Mouse (Mus musculus) thymus, adult 2 months (tissue): ENCODE measurements around the gene Ttc37.

Source experiments
- CTCF ChIP-seq: fragments of 200-500 bp; IDR thresholded peaks from 2 replicates; pipeline ENCODE4 v1.5.1; 2012; ENCODE audit warnings: mild to moderate bottlenecking, control low read depth, low read length, moderate library complexity, borderline replicate concordance; ENCODE audit not compliant: control insufficient read depth, poor library complexity, insufficient read depth; ENCODE audit errors: extremely low read depth
- POLR2A ChIP-seq: fragments of 200-500 bp; IDR thresholded peaks from 2 replicates; pipeline ENCODE4 v1.6.1; 2012; ENCODE audit warnings: mild to moderate bottlenecking, low read length, control low read depth, moderate library complexity; ENCODE audit not compliant: control insufficient read depth, poor library complexity, insufficient read depth; ENCODE audit errors: extremely low read depth

- TF ChIP-seq CTCF (no peak), POLR2A (no peak)
These were observed 430 bp upstream of the Ttc37 start for GRCm38 (mm10) chr13:76098116-76098492.
